Mouse (Mus musculus): Measurements from ENCODE around the gene Kcnk5.
A peak's percentile ranks its signal among the peaks of the same experiment; 100 is the strongest.

Gene Kcnk5

DNA sequence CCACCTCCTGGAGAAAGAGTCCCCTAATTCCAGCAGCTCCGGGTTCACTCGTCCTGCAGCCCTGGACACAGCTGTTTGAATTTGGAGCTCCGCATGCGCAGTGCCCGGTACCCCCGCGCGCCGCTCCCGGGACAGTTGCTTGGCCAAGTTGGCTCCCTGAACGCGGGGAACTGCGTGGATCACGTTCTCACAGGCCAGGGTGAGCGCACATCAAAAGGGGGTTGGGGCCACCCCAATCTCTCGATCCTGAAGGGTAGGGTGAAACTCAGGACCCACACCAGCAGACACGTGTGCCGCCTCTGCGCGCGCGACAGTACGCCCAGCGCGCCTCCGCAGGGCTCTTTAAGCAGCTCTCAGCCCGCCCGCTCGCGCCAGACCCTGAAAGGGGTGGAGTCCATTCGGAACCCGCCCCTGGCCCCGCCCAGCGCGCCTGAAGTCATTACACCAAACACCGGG is at the start of gene Kcnk5:
Gene Kcnk5, minus strand, starts transcription at position 344 of the 456 bp plus-strand sequence.
- peak; percentile 74 to 80 for DNase-seq

DNA sequence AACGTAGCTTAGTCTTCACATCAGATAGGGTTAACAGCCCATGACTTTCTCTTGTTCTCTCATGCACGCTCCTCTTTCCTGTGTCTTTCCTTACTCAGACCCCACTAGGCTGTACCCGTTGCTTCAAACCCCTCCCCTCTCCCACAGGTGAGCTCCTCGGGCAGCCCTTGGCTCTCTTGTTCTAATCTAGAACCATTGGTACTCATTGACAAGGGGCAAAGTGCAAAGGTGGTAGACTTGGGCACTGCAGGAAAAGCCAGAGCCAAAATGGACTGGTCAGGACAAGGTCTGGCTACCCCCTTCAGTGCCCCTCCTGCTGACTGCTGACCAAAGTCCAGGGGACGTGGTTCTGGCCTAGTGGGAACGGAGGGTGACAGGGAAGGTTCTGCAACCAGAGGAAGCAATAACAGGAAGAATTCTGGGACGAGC is 48.5 kb upstream of the Kcnk5 start:
- no peak for DNase-seq

DNA sequence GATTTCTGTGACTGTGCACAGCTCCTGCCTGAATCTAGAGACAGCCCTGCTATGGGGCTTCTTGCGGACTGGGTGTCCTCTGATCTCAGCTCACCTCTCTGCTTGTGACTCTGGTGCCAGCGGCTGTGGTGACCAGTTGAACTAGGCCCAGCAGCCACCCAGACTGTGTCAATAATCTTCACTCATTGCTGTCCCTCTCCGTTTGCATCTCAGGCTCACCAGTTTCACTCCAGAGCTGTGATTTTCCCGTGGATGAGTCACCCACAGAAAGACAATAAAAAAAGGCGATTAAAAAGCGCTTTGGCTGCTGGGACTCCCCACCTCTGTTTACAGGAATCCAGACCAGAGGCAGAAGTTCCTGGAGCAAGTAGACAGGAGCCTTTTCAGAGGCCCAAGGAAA is 47.8 kb upstream of the Kcnk5 start:
- no peak for DNase-seq

DNA sequence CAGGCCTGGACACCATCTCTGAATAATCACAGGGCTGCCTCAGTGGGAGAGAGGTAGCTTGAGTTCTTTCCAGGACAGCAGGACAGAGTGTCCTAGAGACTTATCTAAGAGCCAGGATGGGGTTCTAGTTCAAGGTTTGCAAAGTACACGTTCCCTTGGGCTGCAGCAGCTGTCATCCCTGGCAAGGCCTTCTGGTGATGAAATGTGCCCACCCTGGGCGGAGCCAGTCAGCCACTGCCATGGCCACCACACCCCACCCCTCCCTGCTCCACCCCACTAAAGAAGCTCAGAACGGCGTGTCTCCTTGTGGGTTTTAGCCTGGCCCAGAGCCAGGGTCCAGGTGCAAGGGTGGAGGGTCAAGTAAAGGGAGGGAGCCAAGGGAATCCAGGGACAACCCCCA is 46.7 kb upstream of the Kcnk5 start:
- no peak for DNase-seq

DNA sequence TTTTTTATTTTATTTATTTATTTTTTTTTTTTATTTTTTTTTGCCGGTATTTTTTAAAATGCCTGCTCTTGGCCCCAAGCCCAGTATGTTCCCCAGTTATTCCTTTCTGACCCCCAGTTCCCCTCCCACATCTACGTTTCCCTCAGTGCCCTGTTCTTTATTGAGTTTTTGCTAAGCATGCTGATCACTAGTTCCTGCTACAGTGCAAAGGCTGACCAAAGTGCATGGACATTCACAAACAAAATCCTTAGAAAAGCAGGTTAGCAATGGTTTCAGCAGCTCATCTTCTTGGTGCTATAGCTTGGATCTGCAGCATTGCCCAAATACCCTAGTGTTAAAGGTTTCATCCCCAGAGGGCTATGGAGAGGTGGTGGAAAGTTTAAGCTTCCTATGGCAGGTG is 45.4 kb upstream of the Kcnk5 start:
- DNase-seq, result no peak

DNA sequence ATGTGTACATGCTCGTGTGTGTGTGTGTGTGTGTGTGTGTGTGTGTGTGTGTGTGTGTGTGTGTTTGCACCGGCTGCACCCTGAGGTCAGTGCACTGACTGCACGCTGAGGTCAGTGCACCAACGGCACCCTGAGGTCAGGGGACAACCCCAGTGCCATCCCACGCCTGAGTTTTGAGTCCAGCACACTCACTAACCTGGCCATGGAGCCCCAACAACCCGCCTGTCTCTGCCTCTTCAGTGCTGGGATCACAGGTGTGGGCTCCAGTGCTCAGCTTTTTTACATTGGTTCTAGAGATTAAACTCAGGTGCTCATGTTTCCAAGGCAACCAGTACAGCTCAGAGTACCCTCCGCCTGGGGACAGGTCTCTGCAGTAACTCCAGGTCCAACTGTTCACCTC is 44.9 kb upstream of the Kcnk5 start:
- DNase-seq, result no peak

DNA sequence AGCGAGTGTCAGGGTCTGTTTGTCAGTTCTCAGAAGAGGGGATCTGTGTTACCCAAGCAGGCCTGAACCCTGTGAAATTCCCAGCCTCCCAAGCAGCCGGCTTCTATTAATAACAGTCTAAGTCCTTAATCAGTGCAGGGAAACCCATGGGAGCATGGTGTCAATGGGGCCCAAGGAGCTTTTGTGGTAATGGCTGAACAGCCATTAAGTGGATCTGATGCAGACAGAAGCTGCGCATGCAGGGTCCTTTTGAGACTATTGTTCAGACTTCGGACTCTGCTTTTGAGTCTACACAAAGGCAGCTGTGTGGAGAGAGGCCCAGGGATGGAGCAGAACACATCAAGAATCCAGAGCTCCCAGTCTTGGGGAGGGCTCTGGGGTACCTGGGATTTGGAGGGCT is 43.9 kb upstream of the Kcnk5 start:
- no peak for DNase-seq

DNA sequence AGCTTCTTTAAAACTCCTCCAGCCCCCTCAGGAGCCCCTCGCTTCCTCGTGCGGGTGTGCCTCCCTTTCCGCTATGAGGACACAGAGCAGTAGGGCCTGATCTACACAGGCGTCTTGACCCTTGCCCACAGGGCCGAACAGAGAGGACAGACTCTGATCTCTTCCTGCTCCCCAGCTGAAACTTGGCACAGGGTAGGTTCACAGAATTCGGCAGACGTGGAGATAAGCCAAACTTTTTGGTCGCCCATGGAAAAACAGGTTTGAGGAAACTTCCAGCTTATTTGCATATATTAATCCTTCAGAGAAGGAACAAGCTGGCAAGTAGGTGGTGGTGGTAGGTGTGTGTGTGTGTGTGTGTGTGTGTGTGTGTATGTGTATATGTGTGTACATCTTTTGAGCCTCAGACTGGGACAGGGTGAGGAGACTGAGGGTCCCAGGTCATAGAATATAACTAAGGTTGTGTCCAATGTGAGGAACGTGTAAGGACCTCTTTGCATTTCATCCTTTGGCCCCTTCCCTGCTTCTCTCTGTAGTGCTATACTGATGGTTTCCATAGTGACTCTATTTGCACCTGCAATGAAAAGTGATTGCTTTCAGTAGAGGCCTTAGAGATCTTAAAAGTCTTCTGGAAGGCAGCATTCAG is 43.1 kb upstream of the Kcnk5 start:
- no peak for DNase-seq

DNA sequence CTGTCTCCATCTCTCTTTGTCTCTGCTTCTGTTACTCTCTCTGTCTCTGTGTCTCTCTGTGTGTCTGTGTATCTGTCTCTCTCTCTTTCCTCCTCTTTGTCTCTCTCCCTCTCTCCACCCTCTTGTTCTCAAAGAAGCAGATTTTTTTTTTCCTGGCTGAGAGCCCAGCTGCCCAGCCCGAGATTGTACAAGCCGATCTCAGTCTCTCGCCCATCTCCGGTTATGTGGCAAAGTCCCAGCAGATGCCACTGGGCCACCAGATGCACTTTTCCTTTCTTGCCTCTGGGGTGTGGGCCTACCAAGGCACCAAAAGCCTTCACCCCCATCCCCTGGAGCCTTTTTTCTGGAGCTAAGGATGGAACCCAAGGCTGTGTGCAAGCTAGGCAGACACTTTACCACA is 42.6 kb upstream of the Kcnk5 start:
- DNase-seq, result no peak

DNA sequence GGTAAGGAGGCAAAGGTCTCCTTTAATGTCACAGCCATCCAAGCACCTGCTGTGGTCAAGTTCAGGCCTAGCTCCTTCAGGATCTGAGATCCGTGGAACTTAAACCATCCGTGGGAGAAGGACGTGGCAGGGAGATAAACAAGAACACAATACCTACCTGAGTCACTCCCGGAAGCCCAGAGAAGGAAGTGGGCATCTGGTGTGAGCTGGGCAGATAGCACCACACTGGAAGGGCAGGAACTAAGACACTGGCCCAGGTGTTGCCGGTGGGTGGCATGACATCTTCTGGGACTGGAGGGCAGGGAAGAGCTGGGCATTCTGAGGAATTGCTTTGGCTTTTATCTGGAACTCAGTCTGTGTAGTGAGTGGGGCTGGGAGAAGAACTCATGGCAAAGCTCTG is 41.6 kb upstream of the Kcnk5 start:
- no peak for DNase-seq

DNA sequence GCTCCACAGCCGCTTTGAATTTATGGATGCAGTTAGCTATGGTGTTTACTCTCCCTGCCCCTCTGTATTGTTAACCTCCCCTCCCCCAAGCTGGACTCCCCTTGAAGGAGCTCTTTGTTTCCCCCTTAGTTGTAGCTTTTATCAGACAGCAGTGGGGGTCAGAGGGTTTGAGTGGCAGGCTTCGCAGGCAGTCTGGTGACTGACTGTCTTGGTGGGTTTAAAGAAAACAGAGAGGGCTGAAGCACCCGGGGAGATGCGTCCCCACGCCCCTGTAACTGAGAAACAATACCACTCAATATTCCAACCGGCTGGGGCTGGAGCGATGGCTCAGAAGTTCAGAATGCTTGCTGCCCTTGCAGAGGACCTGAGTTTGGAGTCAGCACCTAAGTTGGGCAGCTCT is 39.5 kb upstream of the Kcnk5 start:
- DNase-seq, result no peak

DNA sequence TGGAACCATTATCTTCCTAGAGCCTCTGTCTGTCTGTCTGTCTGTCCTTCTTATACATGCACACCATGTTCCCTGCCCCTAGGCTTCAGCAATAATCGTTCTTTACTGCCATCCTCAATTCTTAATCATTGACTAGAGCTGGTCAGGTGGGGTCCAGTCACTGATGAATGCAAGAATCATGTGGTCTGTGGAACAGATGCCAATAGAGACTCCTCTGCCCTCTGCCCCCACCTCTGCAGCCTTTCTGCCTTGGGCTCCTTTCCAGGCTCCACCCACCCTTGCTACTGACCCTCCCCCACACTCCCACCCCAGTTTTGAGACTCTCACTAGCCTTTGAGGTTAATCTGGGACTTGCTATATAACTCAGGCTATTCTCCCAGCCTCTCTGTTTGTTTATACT is 38.2 kb upstream of the Kcnk5 start:
- no peak for DNase-seq

DNA sequence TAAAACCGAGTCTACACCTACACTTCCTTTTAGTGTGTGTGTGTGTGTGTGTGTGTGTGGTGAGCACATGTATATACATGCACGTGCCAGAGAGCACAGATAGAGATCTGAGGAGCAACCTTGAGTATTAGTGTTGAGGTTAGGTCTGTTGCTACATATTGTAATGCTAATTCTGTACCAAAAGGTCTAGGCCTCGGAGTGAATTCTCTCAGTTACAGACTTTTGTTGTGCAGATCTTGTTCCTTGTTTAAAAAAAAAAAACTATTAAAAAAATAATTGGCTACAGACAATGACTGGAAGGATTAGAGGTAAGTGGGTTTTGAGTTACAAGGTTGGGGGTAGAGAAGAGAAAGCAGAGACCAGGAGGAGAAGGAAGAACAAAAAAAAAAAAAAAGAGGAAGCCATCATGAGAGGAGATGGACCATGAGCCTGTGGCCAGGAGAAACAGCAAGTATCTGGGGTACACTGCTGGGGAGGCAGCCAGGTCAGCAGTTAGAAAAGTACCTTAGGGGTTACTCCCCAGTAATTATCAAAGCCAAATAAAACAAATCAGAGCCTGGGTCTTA is 35.8 kb upstream of the Kcnk5 start:
- DNase-seq, result no peak

DNA sequence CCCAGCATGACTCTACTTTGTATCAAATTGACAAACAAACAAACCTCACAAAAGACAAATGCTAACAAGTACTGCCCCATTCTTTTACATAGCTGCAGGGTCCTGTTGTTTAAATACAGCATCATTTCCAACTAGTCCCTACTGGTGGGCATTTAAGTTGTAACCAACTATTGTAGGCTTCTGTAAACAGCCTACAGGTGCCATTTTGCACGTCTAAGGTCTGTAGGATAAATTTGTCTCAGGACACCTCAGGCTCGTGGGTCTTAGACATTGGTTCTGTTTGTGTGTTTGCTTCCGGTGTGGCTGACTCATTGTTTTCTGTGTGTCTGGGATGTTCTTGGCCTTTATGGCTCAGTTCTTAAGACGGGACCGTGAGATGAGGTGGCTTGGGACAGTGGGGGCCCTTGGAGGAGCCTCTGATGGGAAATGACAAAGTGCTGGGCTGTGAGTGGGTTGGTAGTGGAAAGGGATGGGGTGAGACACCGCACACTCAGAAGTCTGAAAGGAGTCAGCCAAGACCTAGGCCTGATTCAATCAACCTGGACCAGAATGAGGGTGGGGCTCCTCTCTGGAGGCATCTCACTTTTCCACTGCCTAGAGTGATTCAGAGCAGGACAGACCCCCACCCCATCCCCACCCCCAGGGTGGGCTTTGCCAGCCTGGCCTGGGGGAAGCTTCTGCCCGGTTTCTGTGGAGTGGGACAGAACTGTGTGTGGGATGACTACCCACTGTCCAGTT is 35.1 kb upstream of the Kcnk5 start:
- DNase-seq, result no peak

DNA sequence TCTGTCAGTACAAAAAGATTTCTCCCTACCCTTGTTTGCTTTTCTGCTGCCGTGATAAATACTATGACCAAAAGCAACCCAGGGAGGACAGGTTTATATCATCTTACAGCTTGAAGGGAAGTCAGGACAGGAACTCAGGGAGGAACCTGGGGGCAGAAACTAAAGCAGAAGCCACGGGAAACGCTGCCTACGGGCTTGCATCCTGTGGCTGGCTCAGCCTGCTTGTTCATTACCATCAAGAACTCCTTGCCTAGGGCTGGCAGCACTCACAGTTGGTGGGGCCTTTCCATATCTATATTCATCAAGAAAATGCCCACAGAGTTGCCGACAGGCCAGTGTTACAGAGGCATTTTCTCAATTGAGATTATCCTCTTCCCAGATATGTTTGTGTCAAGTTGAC is 34.2 kb upstream of the Kcnk5 start:
- DNase-seq, result no peak

DNA sequence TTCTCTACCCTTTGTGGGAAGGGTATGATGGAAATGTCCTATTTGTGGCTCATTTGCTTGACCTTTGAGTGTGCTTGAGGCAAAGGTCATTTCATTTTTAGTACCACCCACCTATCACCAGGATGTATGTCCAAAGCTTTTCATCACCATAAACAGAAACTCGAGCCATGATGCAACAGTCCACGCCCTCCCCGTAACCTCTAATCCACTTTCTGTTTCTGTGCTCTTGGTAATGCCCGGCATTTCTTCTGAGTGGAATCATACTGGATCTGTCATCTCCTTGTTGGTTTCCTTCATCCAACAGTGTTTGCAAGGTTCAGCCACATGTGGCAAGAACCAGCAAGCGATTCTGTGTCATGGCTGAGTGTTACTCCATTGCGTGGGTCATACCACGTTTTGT is 32.5 kb upstream of the Kcnk5 start:
- DNase-seq, result no peak

DNA sequence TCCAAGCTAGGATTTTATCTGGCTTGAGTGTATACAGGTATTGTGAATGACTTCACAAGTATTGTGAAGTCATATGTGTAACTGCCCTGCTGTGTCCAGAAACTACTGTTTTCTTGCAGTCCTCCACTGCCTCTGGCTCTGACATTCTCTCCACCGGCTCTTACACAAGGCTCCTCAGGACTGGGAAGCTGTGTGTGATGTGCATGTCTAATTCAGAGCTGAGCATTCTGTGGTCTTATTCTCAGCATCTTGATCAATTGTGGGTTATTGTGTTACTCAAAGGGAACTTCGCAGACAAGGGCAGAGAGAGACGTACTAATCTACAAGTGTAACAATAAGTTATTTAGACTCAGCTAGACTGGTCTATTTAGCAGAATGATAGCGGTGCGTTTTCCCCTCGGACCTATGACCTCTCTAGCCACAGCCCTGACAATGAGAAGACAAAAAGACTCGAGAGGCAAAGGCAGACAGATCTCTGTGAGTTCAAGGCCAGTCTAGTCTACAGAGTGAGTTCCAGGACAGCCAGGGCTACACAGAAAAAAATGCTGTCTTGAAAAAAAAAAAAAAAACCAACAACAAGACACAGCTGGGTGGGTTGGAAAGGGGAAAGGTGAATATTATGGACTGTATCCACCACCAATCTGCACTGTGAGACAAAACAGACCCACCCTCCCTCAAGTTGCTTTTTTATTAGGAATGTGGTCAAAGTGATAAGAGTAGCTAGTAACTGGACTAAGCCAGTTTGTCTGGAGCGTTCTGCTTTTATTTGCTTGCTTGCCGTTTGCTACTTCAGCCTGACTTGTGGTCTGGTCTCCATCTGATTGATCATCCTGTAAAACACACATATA is 30.4 kb upstream of the Kcnk5 start:
- DNase-seq, result no peak

DNA sequence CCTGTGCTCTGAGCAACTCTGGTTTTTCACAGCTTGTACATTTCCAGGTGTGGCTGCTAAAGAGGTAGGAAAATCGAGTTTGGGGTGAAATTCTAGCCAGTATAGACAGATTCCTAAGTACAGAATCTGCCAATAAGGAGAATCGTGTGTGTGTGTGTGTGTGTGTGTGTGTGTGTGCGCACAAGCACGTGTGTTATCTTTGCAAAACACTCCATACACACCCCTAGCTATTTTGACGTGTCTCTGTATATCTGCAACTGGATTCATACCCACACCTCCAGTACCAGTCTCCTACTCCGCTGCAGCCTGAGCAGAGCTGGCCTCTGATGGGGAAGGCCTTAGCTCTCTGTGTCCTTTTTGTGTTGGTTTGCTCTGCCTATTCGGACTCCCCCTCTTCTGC is 28.3 kb upstream of the Kcnk5 start:
- no peak for DNase-seq

DNA sequence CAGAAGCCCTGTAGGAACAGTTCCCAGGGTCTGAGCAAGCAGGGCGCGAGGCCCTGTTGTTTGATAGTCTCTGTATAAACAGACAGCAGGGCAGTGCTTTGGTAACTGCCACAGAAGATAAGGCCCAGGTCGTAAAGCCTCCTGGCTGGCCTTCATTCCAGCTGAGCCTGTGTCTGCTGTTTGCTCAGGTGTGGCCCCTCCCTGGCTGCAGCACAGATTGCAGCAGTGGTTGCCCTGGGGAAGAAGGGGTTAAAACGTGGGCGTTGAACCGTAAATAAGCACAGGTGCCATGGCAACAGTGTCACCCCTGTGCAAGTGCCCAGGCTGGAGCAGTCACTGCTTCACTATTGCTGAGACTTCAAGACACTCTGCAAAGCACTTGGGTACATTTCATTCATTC is 26.8 kb upstream of the Kcnk5 start:
- no peak for DNase-seq

DNA sequence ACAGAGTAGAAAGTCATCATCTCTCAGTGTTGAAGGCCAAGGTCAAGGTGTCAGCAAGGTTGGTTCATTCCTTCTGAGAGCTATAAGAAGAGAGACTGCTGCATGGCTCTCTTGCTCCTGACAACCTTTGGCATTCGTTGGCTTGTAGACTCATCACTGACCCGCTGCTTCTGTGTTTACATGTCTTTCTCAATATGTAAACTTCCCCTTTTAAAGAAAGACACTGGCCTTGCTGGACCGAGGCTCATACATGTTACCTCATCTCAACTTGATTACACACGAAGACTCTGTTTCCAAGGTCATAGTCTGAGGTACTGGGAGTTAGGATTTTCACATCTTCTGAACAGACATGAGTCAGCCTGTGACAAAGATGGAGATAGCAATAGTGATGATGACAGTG is 24.1 kb upstream of the Kcnk5 start:
- DNase-seq, result no peak

DNA sequence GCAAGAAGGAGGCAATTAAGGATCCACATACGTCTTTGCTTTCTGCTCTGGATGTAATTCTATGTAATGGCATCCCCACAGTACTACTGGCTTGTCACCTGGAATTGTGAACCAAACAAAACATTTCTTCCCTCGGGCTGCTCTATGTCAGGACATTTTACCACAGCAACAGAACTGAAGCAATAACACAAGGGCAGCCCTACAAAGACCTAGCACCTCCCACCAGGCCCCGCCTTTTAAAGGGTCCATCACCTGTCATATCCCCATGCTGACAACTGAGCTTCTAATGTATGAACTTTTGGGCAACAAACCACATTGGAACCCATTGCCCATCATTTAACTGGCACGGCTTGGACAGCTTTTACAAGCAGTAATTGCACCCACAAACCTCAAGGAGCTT is 21.7 kb upstream of the Kcnk5 start:
- DNase-seq, result no peak

DNA sequence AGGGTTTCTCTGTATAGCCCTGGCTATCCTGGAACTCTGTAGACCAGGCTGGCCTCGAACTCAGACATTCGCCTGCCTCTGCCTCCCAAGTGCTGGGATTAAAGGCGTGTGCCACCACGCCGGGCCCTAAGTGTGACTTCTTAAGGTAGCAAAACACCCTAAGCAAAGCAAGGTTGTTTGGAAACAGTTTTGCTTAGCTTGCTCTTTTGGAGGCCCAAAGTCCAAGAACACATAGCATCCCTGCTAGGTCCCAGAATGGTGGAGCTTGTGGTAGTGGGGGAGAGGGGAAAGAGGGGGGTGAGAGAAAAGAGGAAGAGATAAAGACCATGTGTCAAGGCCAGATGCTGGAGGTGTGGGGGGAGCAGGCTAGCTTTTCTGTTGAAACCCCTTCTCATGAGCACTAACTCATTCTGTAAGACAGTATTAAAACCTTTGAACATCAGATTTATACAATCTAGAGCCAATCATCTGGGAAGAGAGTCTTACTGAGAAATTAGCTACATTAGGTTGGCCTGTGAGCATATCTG is 21.1 kb upstream of the Kcnk5 start:
- DNase-seq, result no peak

DNA sequence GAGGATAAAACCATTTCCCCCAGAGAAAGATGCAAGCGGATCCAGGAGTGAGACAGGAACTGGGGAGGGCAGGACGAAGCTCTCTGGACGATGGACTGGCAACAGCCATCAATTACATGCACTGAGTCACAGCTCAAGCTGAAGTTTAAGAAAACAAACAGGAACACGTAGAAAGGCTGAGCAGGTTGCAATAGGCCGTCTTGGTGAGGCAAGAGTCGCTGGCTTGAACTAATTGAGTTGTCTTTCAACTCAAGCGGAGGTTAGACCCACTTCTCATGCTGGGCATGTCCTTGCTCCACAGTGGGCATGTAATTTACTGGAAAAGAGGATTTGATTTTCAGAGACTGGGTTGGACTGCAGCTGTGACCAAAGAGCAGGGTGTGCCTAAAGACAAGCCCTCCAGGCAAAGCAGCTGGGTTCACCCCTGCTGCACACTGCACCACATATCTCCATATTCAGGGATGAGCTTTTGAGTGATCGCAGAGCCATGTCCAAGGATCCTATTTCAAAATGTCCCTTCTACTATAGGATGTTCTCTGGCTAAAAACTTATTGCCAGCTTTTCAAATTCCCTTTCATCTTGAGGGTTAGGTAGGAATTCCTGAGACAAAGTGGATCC is 19.6 kb upstream of the Kcnk5 start:
- no peak for DNase-seq

All from thymus, adult 18-20 months (tissue).